8 mouse cellular contexts compared by ENCODE assay signal in genomic region chr17:21845545-21846321, GRCm38 (mm10). TPM values are rescaled to one million over a fixed set of nuclear protein-coding genes. Genes with fewer than 3 reads are reported as not detected.
DNase-seq lines count a peak whose midpoint lies in the region; ATAC-seq lines count a peak whose summit lies in the region.

TSS of gene Zfp820 (minus strand) at chr17:21845772.

- peak within 1 kb of the TSS; percentile 59 for H3K4me2 ChIP-seq in forebrain, embryonic 12.5 days
- H3K4me2 ChIP-seq in heart, embryonic 15.5 days, result peak within 1 kb of the TSS; percentile 67
- H3K4me2 ChIP-seq in liver, embryonic 15.5 days, result peak within 1 kb of the TSS; percentile 69
- H3K4me2 ChIP-seq in neural tube, embryonic 13.5 days, result peak within 1 kb of the TSS; percentile 75

- H3K4me1 ChIP-seq in forebrain, embryonic 12.5 days, result no peaks in the 10 kb centered on the region
- peaks cover 6% of the 10 kb centered on the region; the same call in 1 of the 2 replicates for H3K4me1 ChIP-seq in heart, embryonic 15.5 days (replicated peaks)
- H3K4me1 ChIP-seq in liver, embryonic 15.5 days (replicated peaks), result no peaks in the 10 kb centered on the region
- peaks cover 6% of the 10 kb centered on the region; the same call in 1 of the 2 replicates for H3K4me1 ChIP-seq in neural tube, embryonic 13.5 days (replicated peaks)

- H3K27me3 ChIP-seq in forebrain, embryonic 12.5 days, result no peaks in the 10 kb centered on the region
- no peaks in the 10 kb centered on the region for H3K27me3 ChIP-seq in heart, embryonic 15.5 days
- H3K27me3 ChIP-seq in liver, embryonic 15.5 days, result no peaks in the 10 kb centered on the region
- no peaks in the 10 kb centered on the region for H3K27me3 ChIP-seq in neural tube, embryonic 13.5 days

- ATAC-seq in forebrain, embryonic 12.5 days (ENCODE audit: low FRiP score), result peak; percentile 99
- ATAC-seq in heart, embryonic 15.5 days (replicated peaks; ENCODE audit: insufficient number of reproducible peaks, insufficient read depth, low FRiP score, low read depth), result peak; percentile 94
- ATAC-seq in liver, embryonic 15.5 days (ENCODE audit: insufficient read depth), result peak; percentile 87
- ATAC-seq in neural tube, embryonic 13.5 days (ENCODE audit: low read depth), result peak; percentile 95

- no peak within 1 kb of the TSS for H3K27ac ChIP-seq in forebrain, embryonic 12.5 days
- peak within 1 kb of the TSS; percentile 80 for H3K27ac ChIP-seq in heart, embryonic 15.5 days
- H3K27ac ChIP-seq in liver, embryonic 15.5 days (replicated peaks), result peak within 1 kb of the TSS; percentile 59; the same call in 1 of the 2 replicates
- peak within 1 kb of the TSS; percentile 59; the same call in 1 of the 2 replicates for H3K27ac ChIP-seq in neural tube, embryonic 13.5 days (replicated peaks)

- H3K9me3 ChIP-seq in forebrain, embryonic 12.5 days, result no peaks in the 10 kb centered on the region
- no peaks in the 10 kb centered on the region for H3K9me3 ChIP-seq in heart, embryonic 15.5 days (replicated peaks)
- no peaks in the 10 kb centered on the region for H3K9me3 ChIP-seq in liver, embryonic 15.5 days (replicated peaks)
- H3K9me3 ChIP-seq in neural tube, embryonic 13.5 days, result no peaks in the 10 kb centered on the region

- DNase-seq in B cell, adult 2 months, result peak; percentile 4 to 13
- DNase-seq in adrenal gland, postnatal 14 days, result peak; percentile 77
- DNase-seq in kidney, postnatal 14 days, result peak; percentile 84
- peak; percentile 75 for DNase-seq in thymus, postnatal 0 days (ENCODE audit: low spot score)

- 4% methylated on average over 22 of the region's 22 CpGs for WGBS in forebrain, embryonic 12.5 days
- WGBS in heart, embryonic 15.5 days, result 4% methylated on average over 22 of the region's 22 CpGs
- WGBS in liver, embryonic 15.5 days (ENCODE audit: insufficient replicate concordance), result 3% methylated on average over 22 of the region's 22 CpGs
- 3% methylated on average over 22 of the region's 22 CpGs for WGBS in neural tube, embryonic 13.5 days

- peak within 1 kb of the TSS; percentile 76 for H3K9ac ChIP-seq in forebrain, embryonic 12.5 days
- peak within 1 kb of the TSS; percentile 80 for H3K9ac ChIP-seq in heart, embryonic 15.5 days
- peak within 1 kb of the TSS; percentile 61 for H3K9ac ChIP-seq in liver, embryonic 15.5 days
- peak within 1 kb of the TSS; percentile 72 for H3K9ac ChIP-seq in neural tube, embryonic 13.5 days

- no peaks in the 10 kb centered on the region for H3K36me3 ChIP-seq in forebrain, embryonic 12.5 days (replicated peaks)
- no peaks in the 10 kb centered on the region for H3K36me3 ChIP-seq in heart, embryonic 15.5 days
- no peaks in the 10 kb centered on the region for H3K36me3 ChIP-seq in liver, embryonic 15.5 days (replicated peaks)
- no peaks in the 10 kb centered on the region for H3K36me3 ChIP-seq in neural tube, embryonic 13.5 days

- H3K4me3 ChIP-seq in forebrain, embryonic 12.5 days (replicated peaks), result peak within 1 kb of the TSS; percentile 67
- H3K4me3 ChIP-seq in heart, embryonic 15.5 days, result peak within 1 kb of the TSS; percentile 75
- peak within 1 kb of the TSS; percentile 63 for H3K4me3 ChIP-seq in liver, embryonic 15.5 days (replicated peaks)
- peak within 1 kb of the TSS; percentile 63 for H3K4me3 ChIP-seq in neural tube, embryonic 13.5 days

RNA-seq across cellular contexts. Expression of gene Zfp820, which starts in this region (rescaled TPM):
- total RNA-seq in adrenal gland, postnatal 14 days (2021), result 2.2 and 3.1 TPM in 2 replicates
- 5.6 and 6.7 TPM in 2 replicates for polyA plus RNA-seq in forebrain, embryonic 12.5 days (2016; fragmentation: Nextera tagmentation; extraction: Ambion mirVana)
- 4.5 and 4.9 TPM in 2 replicates for polyA plus RNA-seq in heart, embryonic 15.5 days (2015; fragmentation: Nextera tagmentation; extraction: Ambion mirVana)
- 1.0 TPM in 2 replicates for polyA plus RNA-seq in liver, embryonic 15.5 days (2015; fragmentation: Nextera tagmentation; extraction: Ambion mirVana)
- polyA plus RNA-seq in neural tube, embryonic 13.5 days (2015; fragmentation: Nextera tagmentation; extraction: Ambion mirVana), result 2.6 and 3.1 TPM in 2 replicates
- polyA plus RNA-seq in thymus, postnatal 0 days (2015; fragmentation: Nextera tagmentation; extraction: Ambion mirVana), result 6.6 and 7.8 TPM in 2 replicates

Comparison
In these comparisons a context has a peak if more than half of its experiments do, and no peak if none do; other contexts are left out.
1. DNase-seq: peak in every context shown above with its lines; median percentile 84 in kidney, postnatal 14 days; 77 in adrenal gland, postnatal 14 days; 75 in thymus, postnatal 0 days; 8 in B cell, adult 2 months.